Mouse (Mus musculus) lung, embryonic 15.5 days (tissue): ENCODE measurements around the gene Ehd2. TPM values are rescaled to one million over a fixed set of nuclear protein-coding genes. Genes with fewer than 3 reads are reported as not detected.

Experiments
- ATAC-seq: fragments of 200-750 bp; cut with Nextera tagmentation; 2 replicates; pipeline ENCODE4 v1.8.0; 2017; ENCODE audit warnings: moderate number of reproducible peaks, borderline replicate concordance; ENCODE audit not compliant: low FRiP score, low TSS enrichment; ENCODE audit errors: extremely low read depth
- H3K27ac ChIP-seq: fragments of 300-500 bp; sonication (generic); 2 replicates; pipeline ENCODE4 v1.5.1; 2015; ENCODE audit warnings: moderate library complexity, mild to moderate bottlenecking, inconsistent platforms
- H3K27me3 ChIP-seq: fragments of 300-500 bp; sonication (generic); 2 replicates; pipeline ENCODE4 v1.6.1; 2015; ENCODE audit warnings: inconsistent platforms
- H3K36me3 ChIP-seq: fragments of 300-500 bp; sonication (generic); 2 replicates; pipeline ENCODE4 v1.6.1; 2015; ENCODE audit warnings: inconsistent platforms
- H3K4me1 ChIP-seq: fragments of 300-500 bp; sonication (generic); 2 replicates; pipeline ENCODE4 v1.6.1; 2015; ENCODE audit warnings: inconsistent platforms
- H3K4me2 ChIP-seq: fragments of 300-500 bp; sonication (generic); 2 replicates; pipeline ENCODE4 v1.6.1; 2015; ENCODE audit warnings: inconsistent platforms, mild to moderate bottlenecking, moderate library complexity
- H3K4me3 ChIP-seq: fragments of 300-500 bp; sonication (generic); 2 replicates; pipeline ENCODE4 v1.5.1; 2015; ENCODE audit warnings: mild to moderate bottlenecking, inconsistent platforms
- H3K9ac ChIP-seq: fragments of 300-500 bp; sonication (generic); 2 replicates; pipeline ENCODE4 v1.6.1; 2015; ENCODE audit warnings: inconsistent platforms
- H3K9me3 ChIP-seq: fragments of 300-500 bp; sonication (generic); 2 replicates; pipeline ENCODE4 v1.6.1; 2016; ENCODE audit warnings: inconsistent platforms
- WGBS: fragments of 180-500 bp; shearing (Covaris S2); methylation state at CpG from one replicate; pipeline ENCODE4 v1.1.7; 2015; 5-methylcytosine and 5-hydroxymethylcytosine counted together
- polyA plus RNA-seq: library from polyadenylated mRNA; unstranded; fragments of >200 nt; fragmentation: Nextera tagmentation; extraction: Ambion mirVana; gene quantifications from 2 replicates; pipeline ENCODE4 v1.2.1, GENCODE M21; 2015

Gene Ehd2
- polyA plus RNA-seq, 1 experiment from 2014 or later = 89.9 TPM

DNA sequence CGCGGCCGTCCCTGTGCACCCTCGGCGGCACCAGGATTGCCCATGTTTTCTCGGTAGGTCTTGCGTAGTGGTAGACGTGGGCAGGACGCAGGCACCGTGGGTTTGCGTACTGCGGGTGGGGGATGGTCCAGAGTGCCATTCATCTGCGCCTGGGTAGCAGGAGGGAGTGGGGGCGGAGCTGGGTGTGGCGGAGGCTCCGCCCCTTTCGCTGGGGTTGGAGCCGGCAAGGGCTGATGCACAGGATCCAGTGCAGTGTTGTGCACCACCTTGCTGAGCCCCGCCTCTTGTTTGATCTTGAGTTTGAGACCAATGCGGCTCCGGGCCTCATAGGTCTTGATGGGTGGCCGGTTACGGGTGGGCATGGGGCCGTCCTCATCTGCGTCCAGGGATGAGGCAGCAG, 4.9 kb upstream of the Ehd2 start:
- Histone ChIP-seq H3K4me1 (no peaks in the 10 kb centered on the region), H3K4me3 (no peak overlapping the region), H3K9ac (no peak overlapping the region), H3K9me3 (no peaks in the 10 kb centered on the region), H3K27me3 (no peaks in the 10 kb centered on the region), H3K27ac (no peak overlapping the region), H3K4me2 (no peak overlapping the region), H3K36me3 (peaks cover 55% of the 10 kb centered on the region)
- WGBS = 74% methylated on average over 25 of the region's 25 CpGs
- ATAC-seq = no peak

DNA sequence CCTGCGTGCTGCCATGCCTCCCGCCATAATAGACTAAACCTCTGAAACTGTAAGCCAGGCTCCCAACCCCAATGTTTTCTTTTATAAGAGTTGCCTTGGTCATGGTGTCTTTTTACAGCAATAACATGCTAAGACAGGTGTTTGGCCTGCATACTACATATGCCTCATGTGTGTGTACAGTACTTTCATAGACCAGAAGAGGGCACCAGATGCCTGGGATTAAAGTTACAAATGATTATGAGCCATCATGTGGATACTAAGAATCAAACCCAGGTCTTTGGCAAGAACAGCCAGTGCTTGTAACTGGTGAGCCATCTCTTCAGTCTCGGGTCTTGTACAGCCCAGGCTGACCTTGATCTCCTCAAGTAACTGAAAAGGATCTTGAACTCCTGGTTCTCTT, 2.3 kb upstream of the Ehd2 start:
- no peaks in the 10 kb centered on the region for H3K9me3 ChIP-seq
- H3K4me3 ChIP-seq = no peak overlapping the region
- H3K27ac ChIP-seq = no peak overlapping the region
- no peak overlapping the region for H3K9ac ChIP-seq
- 76% methylated on average over 3 of the region's 3 CpGs for WGBS
- H3K4me1 ChIP-seq = peaks cover 17% of the 10 kb centered on the region
- H3K27me3 ChIP-seq = no peaks in the 10 kb centered on the region
- H3K4me2 ChIP-seq = no peak overlapping the region
- peaks cover 39% of the 10 kb centered on the region for H3K36me3 ChIP-seq
- ATAC-seq = no peak

DNA sequence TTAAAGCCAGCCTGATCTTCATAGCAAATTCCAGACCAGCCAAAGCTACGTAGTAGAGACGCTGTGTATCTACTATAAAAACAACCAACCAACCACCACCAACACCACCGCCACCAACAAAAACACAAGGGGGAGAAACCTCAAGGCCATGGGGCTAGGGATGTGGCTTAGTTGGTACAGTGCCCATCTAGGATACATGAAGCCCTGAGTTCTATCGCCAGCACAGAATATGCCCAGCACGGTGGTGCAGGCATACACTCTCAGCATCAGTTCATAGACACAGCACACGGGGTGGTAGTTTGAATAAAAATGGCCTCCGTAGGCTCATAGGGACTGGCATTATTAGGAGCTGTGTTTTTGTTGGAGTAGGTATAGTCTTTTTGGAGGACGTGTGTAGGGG, 955 bp upstream of the Ehd2 start:
- no peaks in the 10 kb centered on the region for H3K27me3 ChIP-seq
- peaks cover 26% of the 10 kb centered on the region for H3K36me3 ChIP-seq
- no peak overlapping the region for H3K4me2 ChIP-seq
- WGBS = 81% methylated on average over 8 of the region's 8 CpGs
- H3K4me1 ChIP-seq = peaks cover 31% of the 10 kb centered on the region
- H3K9me3 ChIP-seq = no peaks in the 10 kb centered on the region
- H3K4me3 ChIP-seq = no peak overlapping the region
- no peak overlapping the region for H3K27ac ChIP-seq
- no peak overlapping the region for H3K9ac ChIP-seq
- no peak for ATAC-seq

DNA sequence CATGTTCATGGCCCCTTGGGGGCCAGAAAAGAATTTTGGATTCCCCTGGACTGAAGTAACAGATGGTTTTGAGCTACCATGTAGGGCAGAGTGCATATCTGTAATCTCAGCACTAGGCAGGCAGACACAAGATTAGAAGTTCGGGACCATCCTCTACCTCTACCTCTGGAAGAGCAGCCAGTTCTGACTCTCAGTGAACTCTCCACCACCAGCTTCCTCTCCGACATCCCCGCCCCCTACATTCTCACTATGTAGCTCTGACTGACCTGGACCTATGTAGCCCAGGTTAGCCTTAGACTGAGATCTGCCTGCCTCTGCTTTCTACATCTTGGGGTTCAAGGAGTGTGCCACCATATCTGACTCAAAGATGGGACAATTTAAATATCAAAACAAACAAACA, 878 bp downstream of the Ehd2 start:
- Histone ChIP-seq H3K27ac (0 out of 2 replicates have a peak overlapping the region, but pooled peaks have one; percentile 5), H3K4me1 (peaks cover 49% of the 10 kb centered on the region), H3K4me2 (peak overlapping the region; percentile 62), H3K9me3 (no peaks in the 10 kb centered on the region), H3K9ac (peak overlapping the region; percentile 66), H3K4me3 (peak overlapping the region; percentile 63), H3K27me3 (no peaks in the 10 kb centered on the region), H3K36me3 (peaks cover 8% of the 10 kb centered on the region; the same call in 1 of the 2 replicates)
- ATAC-seq = no peak
- WGBS = 61% methylated on average over 3 of the region's 3 CpGs

DNA sequence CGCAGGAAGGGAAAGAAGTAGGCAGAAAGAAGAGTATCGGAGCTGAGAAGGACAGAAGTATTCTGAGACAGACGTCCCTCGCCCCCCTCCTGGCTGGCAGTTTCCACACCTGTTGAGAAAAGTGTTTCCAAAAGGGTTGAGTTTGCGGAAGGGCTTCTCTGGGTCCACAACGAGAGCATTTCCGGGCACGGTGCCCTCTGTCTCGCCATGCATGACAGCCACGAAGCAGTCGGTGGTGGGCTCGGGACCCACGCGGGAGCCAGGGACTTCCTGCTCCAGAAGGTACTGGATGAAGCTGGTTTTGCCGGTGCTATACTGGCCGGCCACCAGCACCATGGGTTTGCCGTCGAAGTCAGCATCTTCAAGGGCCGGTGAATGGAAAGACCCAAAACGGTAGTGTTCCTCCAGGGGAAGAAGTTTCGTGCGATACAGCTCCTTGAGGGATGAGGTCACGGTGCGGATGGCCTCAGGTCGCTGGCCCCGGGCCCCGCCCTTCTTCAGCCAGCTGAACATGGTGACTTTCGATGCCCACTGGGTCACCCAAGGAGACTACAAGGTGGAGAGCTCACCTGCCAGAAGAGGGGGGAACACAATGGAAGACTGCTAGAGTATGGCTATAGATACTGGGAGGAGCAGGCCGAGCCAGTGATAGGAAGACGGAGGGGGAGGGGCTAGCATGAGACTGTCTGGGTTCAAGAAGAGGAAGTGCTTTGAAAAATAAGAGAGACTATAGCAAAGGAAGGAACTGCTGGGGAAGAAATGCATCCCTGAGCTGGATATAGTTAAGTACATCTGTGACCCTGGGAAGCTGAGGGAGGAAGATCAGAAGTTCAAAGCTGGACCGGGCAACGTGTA, 3.3 kb downstream of the Ehd2 start:
- no peak for ATAC-seq
- H3K36me3 ChIP-seq = peaks cover 9% of the 10 kb centered on the region; the same call in 1 of the 2 replicates
- H3K27me3 ChIP-seq = no peaks in the 10 kb centered on the region
- H3K9ac ChIP-seq = no peak overlapping the region; the same call in 1 of the 2 replicates
- peaks cover 62% of the 10 kb centered on the region for H3K4me1 ChIP-seq
- H3K9me3 ChIP-seq = no peaks in the 10 kb centered on the region
- peak overlapping the region; percentile 62 for H3K4me2 ChIP-seq
- peak overlapping the region; percentile 96 for H3K27ac ChIP-seq
- no peak overlapping the region for H3K4me3 ChIP-seq
- WGBS = 69% methylated on average over 32 of the region's 32 CpGs

DNA sequence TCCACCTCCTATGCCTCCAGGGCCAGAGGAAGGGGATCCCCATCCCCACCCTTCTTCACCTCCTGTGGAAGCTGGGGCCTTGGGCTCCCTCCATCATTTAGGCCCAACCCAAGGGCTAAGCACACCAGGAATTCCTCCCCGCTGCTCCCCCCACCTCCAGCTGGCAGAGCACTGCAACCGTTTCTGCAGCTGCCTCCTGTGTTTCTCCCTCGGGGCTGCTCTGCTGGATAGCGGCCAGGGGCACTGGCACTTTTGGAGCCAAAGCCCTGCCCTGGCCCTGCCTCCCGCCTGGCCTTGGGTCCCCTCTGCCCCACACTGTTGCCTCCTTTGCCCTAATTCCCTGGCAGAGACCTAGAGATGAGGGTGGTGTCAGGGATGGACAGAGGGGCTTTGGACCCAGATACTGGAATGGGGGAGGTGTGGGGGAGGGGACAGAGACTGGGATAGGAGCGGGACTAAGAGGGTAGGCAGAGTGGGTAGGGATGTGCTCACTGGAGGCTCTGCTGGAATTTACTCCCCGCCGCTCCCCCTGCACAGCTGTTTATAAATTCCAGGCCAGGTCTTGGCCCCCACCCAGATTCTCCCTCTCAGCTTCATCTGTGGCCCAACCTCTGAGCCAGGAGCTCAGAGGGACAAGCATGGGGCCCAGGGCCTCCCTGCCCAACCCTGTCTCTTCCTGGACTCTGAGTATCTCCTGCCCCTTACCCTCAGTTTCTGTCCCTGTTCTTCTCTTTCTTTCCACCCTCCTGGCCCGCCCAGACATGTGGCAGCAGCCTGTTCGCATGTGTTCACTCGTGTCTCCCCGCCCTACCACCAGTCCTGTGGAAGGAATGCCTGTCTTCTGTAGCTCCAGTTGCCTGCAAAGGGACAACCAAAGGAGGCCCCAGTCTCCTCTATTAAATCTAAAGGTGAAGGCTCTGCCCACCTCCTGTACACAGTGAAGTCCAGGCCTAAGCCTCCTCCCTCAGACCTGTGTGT, 4.8 kb downstream of the Ehd2 start:
- Histone ChIP-seq H3K9ac (no peak overlapping the region), H3K4me3 (peak overlapping the region; percentile 1; the same call in 1 of the 2 replicates)
- 7% methylated on average over 12 of the region's 12 CpGs for WGBS

DNA sequence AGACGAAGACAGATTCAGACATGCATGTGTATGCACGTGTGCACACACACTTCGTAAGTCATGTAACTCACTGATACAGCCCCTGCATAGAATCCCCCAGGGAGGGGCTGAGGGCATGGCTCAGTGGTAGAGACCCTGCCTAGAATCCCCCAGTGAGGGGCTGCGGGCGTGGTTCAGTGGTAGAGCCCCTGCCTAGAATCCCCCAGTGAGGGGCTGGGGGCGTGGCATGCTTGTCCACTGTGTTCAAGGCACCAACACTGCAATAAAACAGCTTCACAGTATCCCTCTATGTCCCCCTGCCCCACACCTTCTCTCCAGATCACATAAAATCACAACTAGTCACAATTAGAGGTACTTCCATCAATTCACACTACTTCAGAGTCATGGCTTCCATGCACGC, 5.6 kb downstream of the Ehd2 start:
- Histone ChIP-seq H3K27ac (peak overlapping the region; percentile 96), H3K27me3 (no peaks in the 10 kb centered on the region), H3K4me3 (no peak overlapping the region), H3K9me3 (no peaks in the 10 kb centered on the region), H3K4me1 (peaks cover 61% of the 10 kb centered on the region), H3K4me2 (peak overlapping the region; percentile 46), H3K9ac (no peak overlapping the region), H3K36me3 (peaks cover 30% of the 10 kb centered on the region)
- 79% methylated on average over 7 of the region's 7 CpGs for WGBS
- no peak for ATAC-seq

More for the DNA sequence above, 4.8 kb downstream of the Ehd2 start:
- H3K9me3 ChIP-seq = no peaks in the 10 kb centered on the region
- peak; percentile 79 for ATAC-seq
- H3K4me2 ChIP-seq = peak overlapping the region; percentile 46
- H3K27ac ChIP-seq = peak overlapping the region; percentile 96
- peaks cover 62% of the 10 kb centered on the region for H3K4me1 ChIP-seq
- no peaks in the 10 kb centered on the region for H3K27me3 ChIP-seq
- peaks cover 22% of the 10 kb centered on the region for H3K36me3 ChIP-seq

DNA sequence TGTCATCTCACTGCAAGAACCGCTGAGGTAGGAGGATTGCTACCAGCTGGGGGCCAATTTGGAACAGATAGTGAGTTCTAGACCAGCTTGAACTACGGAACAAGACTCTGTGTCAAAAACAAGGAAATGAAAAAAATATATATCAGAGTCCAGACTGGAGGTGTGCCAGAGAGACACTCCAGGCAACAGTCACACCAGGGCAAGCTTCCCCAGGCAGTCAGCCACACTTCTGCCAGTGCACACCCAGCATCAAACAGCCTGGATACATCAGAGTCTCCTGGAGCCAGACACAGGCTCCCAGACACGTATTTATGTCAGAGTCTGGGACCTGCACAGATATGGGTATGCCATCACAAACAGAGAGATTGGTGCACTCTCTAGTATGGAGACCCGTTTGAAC, 6.1 kb downstream of the Ehd2 start:
- Histone ChIP-seq H3K27me3 (no peaks in the 10 kb centered on the region), H3K4me1 (peaks cover 62% of the 10 kb centered on the region), H3K9ac (no peak overlapping the region), H3K4me3 (no peak overlapping the region), H3K9me3 (no peaks in the 10 kb centered on the region), H3K36me3 (peaks cover 36% of the 10 kb centered on the region), H3K4me2 (no peak overlapping the region; the same call in 1 of the 2 replicates), H3K27ac (peak overlapping the region; percentile 96)
- WGBS = 39% methylated on average over 4 of the region's 4 CpGs
- ATAC-seq = no peak

DNA sequence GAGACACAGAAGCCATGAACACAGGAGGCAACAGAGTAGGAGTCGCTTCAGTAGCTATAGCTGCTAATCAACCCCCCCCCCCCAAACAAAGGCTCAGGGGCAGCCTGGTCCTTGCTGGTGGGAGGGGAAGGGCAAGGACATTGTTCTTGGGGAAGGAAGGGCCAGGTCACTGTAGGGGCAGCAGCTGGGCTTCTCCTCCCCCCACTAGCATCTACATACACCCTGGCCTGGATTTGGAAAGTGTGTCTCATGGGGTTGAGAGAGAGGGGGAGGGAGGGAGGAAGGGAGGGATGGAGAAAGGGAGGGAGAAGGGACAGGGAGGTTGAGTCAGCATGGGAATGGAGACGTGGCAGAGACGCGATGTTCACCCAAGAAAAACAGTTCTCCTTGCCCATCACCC, 6.7 kb downstream of the Ehd2 start:
- H3K27ac ChIP-seq = peak overlapping the region; percentile 96
- H3K4me3 ChIP-seq = no peak overlapping the region
- peaks cover 39% of the 10 kb centered on the region for H3K36me3 ChIP-seq
- no peak overlapping the region for H3K9ac ChIP-seq
- 31% methylated on average over 4 of the region's 4 CpGs for WGBS
- H3K9me3 ChIP-seq = no peaks in the 10 kb centered on the region
- H3K4me2 ChIP-seq = no peak overlapping the region
- H3K4me1 ChIP-seq = peaks cover 64% of the 10 kb centered on the region
- ATAC-seq = no peak
- no peaks in the 10 kb centered on the region for H3K27me3 ChIP-seq

DNA sequence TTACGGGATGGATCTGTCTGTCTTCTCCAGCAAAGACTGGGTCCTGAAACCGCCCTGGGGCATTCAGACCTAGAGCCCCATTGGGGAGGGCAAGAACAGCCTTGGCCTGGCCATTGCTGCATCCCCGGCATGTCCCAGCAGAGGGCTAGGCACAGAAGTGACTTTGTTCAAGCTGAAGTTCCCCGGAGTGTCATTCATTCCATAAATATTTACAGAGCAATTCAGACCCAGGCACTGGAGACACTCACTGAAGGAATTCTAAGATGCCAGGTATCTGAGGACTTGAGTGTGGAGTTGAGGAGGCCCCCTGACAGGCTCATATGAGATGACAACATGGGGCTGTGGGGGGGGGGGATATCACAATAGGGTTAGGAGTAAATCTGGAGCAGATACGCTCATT, 11.2 kb downstream of the Ehd2 start:
- 48% methylated on average over 5 of the region's 5 CpGs for WGBS
- no peaks in the 10 kb centered on the region for H3K27me3 ChIP-seq
- H3K9me3 ChIP-seq = no peaks in the 10 kb centered on the region
- peak; percentile 41; the same call in 1 of the 2 replicates for ATAC-seq
- no peak overlapping the region for H3K9ac ChIP-seq
- H3K27ac ChIP-seq = peak overlapping the region; percentile 92
- no peak overlapping the region for H3K4me3 ChIP-seq
- peaks cover 31% of the 10 kb centered on the region for H3K4me1 ChIP-seq
- H3K36me3 ChIP-seq = peaks cover 78% of the 10 kb centered on the region
- H3K4me2 ChIP-seq = no peak overlapping the region

DNA sequence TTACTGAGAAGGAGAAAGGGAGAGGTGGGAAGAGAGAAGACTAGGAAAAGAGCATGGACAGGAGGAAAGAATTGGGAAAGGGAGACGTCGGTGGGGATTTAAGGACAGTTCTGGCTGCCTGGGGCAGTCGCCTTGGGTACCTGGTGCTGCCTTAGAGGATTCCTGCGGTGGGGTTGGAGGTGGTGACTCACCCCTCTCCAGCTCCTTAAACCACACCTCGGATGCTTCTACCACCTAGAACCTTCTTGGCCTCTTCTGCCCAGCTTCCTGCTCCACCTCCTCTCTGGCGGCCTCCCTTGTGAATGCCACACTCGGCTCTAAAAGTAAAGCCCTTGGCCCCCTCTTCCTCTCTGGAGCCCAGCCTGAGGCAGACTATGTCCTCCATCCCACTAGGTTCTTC, 11.9 kb downstream of the Ehd2 start:
- Histone ChIP-seq H3K4me2 (peak overlapping the region; percentile 45), H3K4me3 (peak overlapping the region; percentile 22; the same call in 1 of the 2 replicates), H3K36me3 (peaks cover 83% of the 10 kb centered on the region), H3K27me3 (no peaks in the 10 kb centered on the region), H3K4me1 (peaks cover 24% of the 10 kb centered on the region), H3K27ac (peak overlapping the region; percentile 92), H3K9ac (0 out of 2 replicates have a peak overlapping the region, but pooled peaks have one; percentile 27), H3K9me3 (no peaks in the 10 kb centered on the region)
- peak; percentile 65 for ATAC-seq
- WGBS = 27% methylated on average over 5 of the region's 7 CpGs
